Mouse (Mus musculus) CH12.LX (cell line): ENCODE results near the gene Mpzl1. TPM values are rescaled to one million over a fixed set of nuclear protein-coding genes. Genes with fewer than 3 reads are reported as not detected.

Experiments
- DNase-seq: peaks from one replicate; pipeline ENCODE4 v3.0.0-alpha.2; 2013; ENCODE audit errors: extremely low read depth
- H3K27ac ChIP-seq: 2 replicates; pipeline ENCODE4 v1.5.1; 2012; ENCODE audit warnings: low read depth, mild to moderate bottlenecking, control low read depth, moderate library complexity; ENCODE audit not compliant: insufficient read depth
- H3K27me3 ChIP-seq: replicated peaks from 2 replicates; pipeline ENCODE3; 2012; ENCODE audit warnings: inconsistent platforms
- H3K36me3 ChIP-seq, 2 experiments: replicated peaks in 1 of 2; 2 replicates each; pipeline versions ENCODE3 to v1.6.1; 2012; ENCODE audit warnings: inconsistent platforms in 1 of 2, low read length in 1 of 2, mild to moderate bottlenecking in 1 of 2, mixed read lengths in 1 of 2, moderate library complexity in 1 of 2; ENCODE audit not compliant: control insufficient read depth in 1 of 2, insufficient read depth in 1 of 2
- H3K4me1 ChIP-seq, 2 experiments: 2 replicates each; pipeline ENCODE4 v1.6.1; 2012; ENCODE audit warnings: inconsistent platforms in 1 of 2, moderate library complexity in 1 of 2; ENCODE audit not compliant: insufficient read depth in 2 of 2, control insufficient read depth in 1 of 2
- H3K4me2 ChIP-seq: 2 replicates; pipeline ENCODE4 v1.6.1; 2012; ENCODE audit warnings: low read depth, mild to moderate bottlenecking, control low read depth; ENCODE audit not compliant: poor library complexity, insufficient read depth, severe bottlenecking
- H3K4me3 ChIP-seq, 3 experiments: fragments of 150-350 bp in 1 of 3; sonication (generic) in 1 of 3; replicated peaks in 1 of 3; 2 replicates each; pipeline versions ENCODE3 to v1.5.1; 2011 to 2012; ENCODE audit warnings: low read depth in 2 of 3, low read length in 2 of 3, mild to moderate bottlenecking in 2 of 3, moderate library complexity in 2 of 3, control low read depth in 1 of 3, improper control_type of control experiment in 1 of 3, inconsistent platforms in 1 of 3, mixed read lengths in 1 of 3; ENCODE audit not compliant: poor library complexity in 1 of 3
- H3K79me2 ChIP-seq: replicated peaks from 2 replicates; pipeline ENCODE4 v1.6.1; 2012; ENCODE audit warnings: mild to moderate bottlenecking, moderate library complexity; ENCODE audit not compliant: control insufficient read depth, poor library complexity, insufficient read depth, severe bottlenecking; ENCODE audit errors: extremely low read depth
- H3K9ac ChIP-seq: 2 replicates; pipeline ENCODE4 v1.6.1; 2012; ENCODE audit warnings: low read depth, mild to moderate bottlenecking, control low read depth, moderate library complexity; ENCODE audit not compliant: insufficient read depth
- H3K9me3 ChIP-seq: replicated peaks from 2 replicates; pipeline ENCODE3; 2012; ENCODE audit warnings: low read length, inconsistent platforms, mixed read lengths
- BHLHE40 ChIP-seq: IDR thresholded peaks from 2 replicates; pipeline ENCODE4 v1.6.1; 2011; ENCODE audit warnings: mild to moderate bottlenecking, low read depth, low read length, improper control_type of control experiment
- CTCF ChIP-seq, 2 experiments: IDR thresholded peaks in 1 of 2; conservative IDR thresholded peaks in 1 of 2; 2 replicates each; pipeline ENCODE4 v1.5.1; 2011 to 2012; ENCODE audit warnings: low read depth in 2 of 2, low read length in 2 of 2, improper control_type of control experiment in 1 of 2, inconsistent platforms in 1 of 2, mild to moderate bottlenecking in 1 of 2, moderate library complexity in 1 of 2
- ELF1 ChIP-seq: IDR thresholded peaks from 2 replicates; pipeline ENCODE4 v1.6.1; 2014; ENCODE audit warnings: low read depth, mild to moderate bottlenecking, inconsistent platforms, low read length, improper control_type of control experiment
- EP300 ChIP-seq: IDR thresholded peaks from 2 replicates; pipeline ENCODE4 v1.6.1; 2011; ENCODE audit warnings: low read length, improper control_type of control experiment
- ETS1 ChIP-seq: conservative IDR thresholded peaks from 2 replicates; pipeline ENCODE4 v1.6.1; 2012; ENCODE audit warnings: low read depth, mild to moderate bottlenecking, inconsistent platforms, low read length, improper control_type of control experiment, moderate library complexity
- GABPA ChIP-seq: IDR thresholded peaks from 2 replicates; pipeline ENCODE4 v1.6.1; 2012; ENCODE audit warnings: low read depth, low read length, improper control_type of control experiment, inconsistent platforms; ENCODE audit not compliant: insufficient replicate concordance
- HCFC1 ChIP-seq: IDR thresholded peaks from 2 replicates; pipeline ENCODE4 v1.6.1; 2012; ENCODE audit warnings: low read depth, mild to moderate bottlenecking, inconsistent platforms, low read length, improper control_type of control experiment
- IRF4 ChIP-seq: IDR thresholded peaks from 2 replicates; pipeline ENCODE4 v1.6.1; 2014; ENCODE audit warnings: low read depth, mild to moderate bottlenecking, inconsistent platforms, low read length, improper control_type of control experiment
- JUN ChIP-seq: IDR thresholded peaks from 2 replicates; pipeline ENCODE4 v1.6.1; 2011; ENCODE audit warnings: low read depth, mild to moderate bottlenecking, low read length, improper control_type of control experiment, moderate library complexity; ENCODE audit not compliant: insufficient read depth
- KAT2A ChIP-seq: IDR thresholded peaks from 2 replicates; pipeline ENCODE4 v1.6.1; 2012; ENCODE audit warnings: low read length, improper control_type of control experiment, inconsistent platforms; ENCODE audit not compliant: insufficient replicate concordance
- MAFK ChIP-seq: IDR thresholded peaks from 2 replicates; pipeline ENCODE4 v1.6.1; 2011; ENCODE audit warnings: low read length, improper control_type of control experiment; ENCODE audit not compliant: insufficient replicate concordance
- MAZ ChIP-seq: IDR thresholded peaks from 2 replicates; pipeline ENCODE4 v1.6.1; 2012; ENCODE audit warnings: low read depth, mild to moderate bottlenecking, inconsistent platforms, low read length, improper control_type of control experiment, moderate library complexity
- MEF2A ChIP-seq: IDR thresholded peaks from 2 replicates; pipeline ENCODE4 v1.6.1; 2014; ENCODE audit warnings: low read depth, mild to moderate bottlenecking, inconsistent platforms, low read length, improper control_type of control experiment, borderline replicate concordance
- MYC ChIP-seq: IDR thresholded peaks from 2 replicates; pipeline ENCODE4 v1.6.1; 2011; ENCODE audit warnings: low read depth, mild to moderate bottlenecking, improper control_type of control experiment, low read length
- NELFE ChIP-seq: IDR thresholded peaks from 2 replicates; pipeline ENCODE4 v1.6.1; 2011; ENCODE audit warnings: low read depth, low read length, improper control_type of control experiment
- NRF1 ChIP-seq: IDR thresholded peaks from 2 replicates; pipeline ENCODE4 v1.6.1; 2014; ENCODE audit warnings: low read depth, mild to moderate bottlenecking, inconsistent platforms, low read length, improper control_type of control experiment, moderate library complexity
- PAX5 ChIP-seq: IDR thresholded peaks from 2 replicates; pipeline ENCODE4 v1.6.1; 2012; ENCODE audit warnings: low read length, inconsistent platforms, mixed read lengths
- POLR2A ChIP-seq: IDR thresholded peaks from 2 replicates; pipeline ENCODE4 v1.6.1; 2011; ENCODE audit warnings: low read depth, mild to moderate bottlenecking, improper control_type of control experiment, low read length
- POLR2AphosphoS2 ChIP-seq: IDR thresholded peaks from 2 replicates; pipeline ENCODE4 v1.6.1; 2011; ENCODE audit warnings: low read depth, low read length, improper control_type of control experiment
- RAD21 ChIP-seq: IDR thresholded peaks from 2 replicates; pipeline ENCODE4 v1.6.1; 2011; ENCODE audit warnings: low read depth, mild to moderate bottlenecking, low read length, improper control_type of control experiment, moderate library complexity
- SIN3A ChIP-seq: IDR thresholded peaks from 2 replicates; pipeline ENCODE4 v1.6.1; 2012; ENCODE audit warnings: low read length, improper control_type of control experiment, inconsistent platforms
- SMC3 ChIP-seq: IDR thresholded peaks from 2 replicates; pipeline ENCODE4 v1.6.1; 2011; ENCODE audit warnings: low read depth, low read length, improper control_type of control experiment
- TBP ChIP-seq: conservative IDR thresholded peaks from 2 replicates; pipeline ENCODE4 v1.6.1; 2011; ENCODE audit warnings: low read depth, low read length, improper control_type of control experiment
- ZC3H11A ChIP-seq: IDR thresholded peaks from 2 replicates; pipeline ENCODE4 v1.6.1; 2012; ENCODE audit warnings: low read depth, mild to moderate bottlenecking, inconsistent platforms, low read length, improper control_type of control experiment
- ZKSCAN1 ChIP-seq: IDR thresholded peaks from 2 replicates; pipeline ENCODE4 v1.6.1; 2012; ENCODE audit warnings: low read depth, inconsistent platforms, low read length, improper control_type of control experiment, borderline replicate concordance
- ZMIZ1 ChIP-seq: IDR thresholded peaks from 2 replicates; pipeline ENCODE4 v1.6.1; 2012; ENCODE audit warnings: low read depth, mild to moderate bottlenecking, inconsistent platforms, low read length, improper control_type of control experiment
- ZNF384 ChIP-seq: IDR thresholded peaks from 2 replicates; pipeline ENCODE4 v1.6.1; 2012; ENCODE audit warnings: low read depth, low read length, improper control_type of control experiment, inconsistent platforms
- dilution Hi-C: fragments of 300-500 bp; cut with MboI; formaldehyde crosslinking; loops from 2 replicates; pipeline ENCODE4 v1.14.3; 2020; ENCODE audit warnings: low sequenced_read_pairs; ENCODE audit not compliant: extremely low pct_unique_long_range_greater_than_20kb, extremely low pct_ligation_motif_present
- in situ Hi-C: fragments of 300-500 bp; cut with MboI; formaldehyde crosslinking; loops from 3 replicates; pipeline ENCODE4 v1.14.3; 2019; ENCODE audit warnings: low sequenced_read_pairs, low pct_ligation_motif_present, low pct_unique_long_range_greater_than_20kb, mixed read lengths
- polyA plus RNA-seq: library from polyadenylated mRNA; unstranded; fragments of >175 nt; gene quantifications from 2 replicates; pipeline ENCODE4 v1.2.1, GENCODE M21; 2012; ENCODE audit warnings: low read depth; ENCODE audit not compliant: insufficient read length
- total RNA-seq, 2 experiments: library from RNA; depleted of rRNA; stranded (reverse); fragments of 300-350 nt in 1 of 2; fragments of >200 nt in 1 of 2; gene quantifications; 2 replicates each; pipeline ENCODE4 v1.2.3; 2012 to 2014

Mpzl1 gene
- total and polyA plus RNA-seq, 3 experiments: 2.8 to 6.7 (median 6.5) TPM

DNA sequence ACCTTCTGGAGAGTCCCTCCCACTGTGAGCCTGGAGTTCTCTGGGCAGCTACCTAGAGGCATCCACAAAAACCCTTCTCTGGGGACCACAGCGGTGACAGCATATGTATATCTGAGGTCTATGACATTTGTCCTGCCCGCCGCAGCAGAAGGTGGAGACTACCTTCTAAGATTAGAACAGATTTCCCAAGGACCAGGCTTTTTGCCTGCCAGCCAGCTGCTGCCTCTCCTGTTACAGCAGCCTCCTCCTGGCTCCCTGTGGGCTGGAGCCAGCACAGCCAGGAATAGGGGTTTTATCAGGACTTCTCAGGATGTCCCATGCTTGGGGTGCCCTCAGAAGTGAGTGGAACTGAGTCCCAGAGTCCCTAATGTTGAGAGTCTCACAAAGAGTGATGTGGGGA is 42.7 kb upstream of the Mpzl1 start:
- no peak for TF ChIP-seq ETS1
- TF ChIP-seq ELF1: no peak
- no peak for TF ChIP-seq MAZ
- TF ChIP-seq MAFK: no peak
- TF ChIP-seq POLR2A: no peak
- no peak for TF ChIP-seq ZMIZ1
- no peak for TF ChIP-seq RAD21
- no peak for TF ChIP-seq GABPA
- TF ChIP-seq JUN: no peak
- TF ChIP-seq SMC3: no peak
- no peak for TF ChIP-seq IRF4
- TF ChIP-seq KAT2A: no peak
- TF ChIP-seq HCFC1: no peak
- TF ChIP-seq BHLHE40: no peak
- TF ChIP-seq CTCF (conservative IDR thresholded peaks at IDR 0.05 in 1 of 2, IDR thresholded peaks at IDR 0.05 in 1 of 2; ENCODE audit: low read depth in 2 of 2, low read length in 2 of 2): no peak
- no peak for TF ChIP-seq POLR2AphosphoS2
- TF ChIP-seq NELFE: no peak
- TF ChIP-seq ZNF384: no peak
- no peak for TF ChIP-seq ZC3H11A
- TF ChIP-seq ZKSCAN1: no peak
- TF ChIP-seq, all 38 proteins: peak for 0
- H3K4me1 ChIP-seq: peaks cover 0 to 15% of the 10 kb centered on the region in 2 experiments; a peak in 2 of 4 replicates

DNA sequence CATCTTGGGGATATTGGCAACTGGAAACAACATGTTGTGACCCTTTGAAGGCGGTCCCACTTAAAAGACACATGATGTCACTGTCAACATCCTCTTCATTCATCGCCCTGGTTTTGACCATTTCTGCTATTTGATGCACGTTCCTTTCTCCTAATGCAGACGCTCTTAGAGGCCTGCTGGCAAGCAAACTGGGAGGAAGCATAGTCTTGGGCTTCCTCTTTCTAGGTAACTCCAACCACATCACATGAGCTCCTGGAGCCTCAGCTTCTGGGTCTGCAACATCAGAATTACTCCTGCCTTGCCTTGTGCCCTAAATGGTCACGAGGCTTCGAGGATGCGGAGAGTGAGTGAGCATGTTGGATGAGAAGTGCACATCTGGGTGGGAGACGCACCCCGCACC is 40.8 kb upstream of the Mpzl1 start:
- no peak overlapping the region for H3K27ac ChIP-seq
- TF ChIP-seq GABPA: no peak
- TF ChIP-seq MAZ: no peak
- TF ChIP-seq SMC3: no peak
- no peak for TF ChIP-seq RAD21
- no peak for TF ChIP-seq ETS1
- TF ChIP-seq NRF1: no peak
- no peak for TF ChIP-seq EP300
- TF ChIP-seq PAX5: no peak
- no peak for TF ChIP-seq MEF2A
- TF ChIP-seq ZKSCAN1: no peak
- no peak for TF ChIP-seq ZC3H11A
- TF ChIP-seq TBP: no peak
- no peak for TF ChIP-seq MYC
- no peak for TF ChIP-seq SIN3A
- H3K9me3 ChIP-seq: no peaks in the 10 kb centered on the region
- H3K36me3 ChIP-seq: peaks cover 8 to 94% of the 10 kb centered on the region in 2 experiments
- no peak overlapping the region for H3K9ac ChIP-seq
- H3K79me2 ChIP-seq: no peaks in the 10 kb centered on the region; the same call in 1 of the 2 replicates
- no peaks in the 10 kb centered on the region for H3K27me3 ChIP-seq
- peaks cover 0 to 15% of the 10 kb centered on the region in 2 experiments; a peak in 1 of 4 replicates for H3K4me1 ChIP-seq
- in situ Hi-C loops: no loop called here
- no peak overlapping the region for H3K4me2 ChIP-seq
- DNase-seq: no peak
- dilution Hi-C loops: no loop called here
- H3K4me3 ChIP-seq: no peak overlapping the region

More for the DNA sequence above, 42.7 kb upstream of the Mpzl1 start:
- H3K36me3 ChIP-seq: peaks cover 6 to 95% of the 10 kb centered on the region in 2 experiments
- H3K9me3 ChIP-seq: no peaks in the 10 kb centered on the region
- H3K4me3 ChIP-seq: no peak overlapping the region
- in situ Hi-C loops: no loop called here
- H3K27me3 ChIP-seq: no peaks in the 10 kb centered on the region
- no peak overlapping the region for H3K27ac ChIP-seq
- H3K4me2 ChIP-seq: no peak overlapping the region
- H3K9ac ChIP-seq: no peak overlapping the region
- DNase-seq: no peak
- dilution Hi-C loops: no loop called here
- H3K79me2 ChIP-seq: no peaks in the 10 kb centered on the region; the same call in 1 of the 2 replicates
